Mouse (Mus musculus) spleen, adult 2 months (tissue): Measurements from ENCODE around the gene Map2k6.

Experiments used
- CTCF ChIP-seq: fragments of 200-500 bp; IDR thresholded peaks from 2 replicates; pipeline ENCODE4 v1.5.1; 2011; ENCODE audit warnings: mild to moderate bottlenecking, inconsistent platforms; ENCODE audit not compliant: insufficient read depth, insufficient read length, insufficient replicate concordance; ENCODE audit errors: extremely low read depth
- POLR2A ChIP-seq: fragments of 200-500 bp; IDR thresholded peaks from 2 replicates; pipeline ENCODE4 v1.6.1; 2011; ENCODE audit warnings: low read depth, low read length, inconsistent platforms

DNA sequence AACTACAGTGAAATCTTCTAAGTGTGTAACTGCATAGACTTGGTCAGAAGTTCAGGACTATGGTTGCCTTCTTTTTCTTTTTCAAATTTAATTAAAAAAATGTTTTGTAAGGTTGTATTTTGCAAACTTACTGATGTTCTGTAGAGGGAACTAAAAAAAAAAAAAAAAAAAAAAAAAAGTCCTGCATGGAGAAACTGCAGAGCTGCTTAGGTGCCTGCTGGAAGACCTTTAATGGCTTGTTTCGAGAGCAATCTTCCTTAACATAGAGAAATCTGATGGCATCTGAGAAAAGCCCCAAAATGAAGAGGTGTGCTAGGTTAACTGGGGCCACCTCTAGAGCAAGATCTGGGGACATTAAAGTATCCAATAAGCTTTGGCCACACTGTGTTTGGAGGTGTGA is 1.4 kb downstream of the Map2k6 start:
- TF ChIP-seq POLR2A (no peak), CTCF (no peak)
